Mouse (Mus musculus): ENCODE data around the gene Alkal2. TPM values are rescaled to one million over a fixed set of nuclear protein-coding genes. Genes with fewer than 3 reads are reported as not detected.

The Alkal2 gene
- polyA plus RNA-seq (2012), result 0.04 TPM in 1 of 2 replicates, not detected in the other

GRCm38 (mm10) chr12:30883986-30884621 is at the start of gene Alkal2:
Gene Alkal2 (plus strand): TSS chr12:30884322.

GRCm38 (mm10) chr12:30911261-30912047 is 27.3 kb downstream of the Alkal2 start, which contains the start of the genes Acp1 and Sh3yl1:
Gene Acp1 (minus strand): TSS chr12:30911589.
Gene Sh3yl1 (plus strand): TSS chr12:30911668.

Other genes starting within 250 kb of the Alkal2 start
- gene Acp1, start 27.3 kb downstream of the Alkal2 start, polyA plus RNA-seq (2012), result 16.9 and 20.8 TPM in 2 replicates
- 0.54 and 0.61 TPM in 2 replicates for gene Sh3yl1, start 27.3 kb downstream of the Alkal2 start, polyA plus RNA-seq (2012)
- 0.97 and 1.7 TPM in 2 replicates for gene Fam110c, start 189.5 kb downstream of the Alkal2 start, polyA plus RNA-seq (2012)